Mouse (Mus musculus): ENCODE data around the gene Tmem18. TPM values are rescaled to one million over a fixed set of nuclear protein-coding genes. Genes with fewer than 3 reads are reported as not detected.

Tmem18 gene
- polyA plus RNA-seq (2015; fragmentation: Nextera tagmentation; extraction: Ambion mirVana) = 25.9 and 26.5 TPM in 2 replicates

GRCm38 (mm10) chr12:30584356-30584740 lies at the start of gene Tmem18:
TSS of gene Tmem18 (plus strand) at chr12:30584426.
- under 1% methylated on average over 35 of the region's 35 CpGs for WGBS
- H3K4me2 ChIP-seq = peak within 1 kb of the TSS; percentile 81
- H3K4me1 ChIP-seq = peaks cover 14% of the 10 kb centered on the region
- peaks cover 19% of the 10 kb centered on the region for H3K36me3 ChIP-seq
- ATAC-seq (ENCODE audit: insufficient number of reproducible peaks, low FRiP score, low TSS enrichment, low read depth) = peak; percentile 78
- H3K27me3 ChIP-seq = no peaks in the 10 kb centered on the region
- peak within 1 kb of the TSS; percentile 68 for H3K9ac ChIP-seq
- H3K9me3 ChIP-seq = no peaks in the 10 kb centered on the region
- peak within 1 kb of the TSS; percentile 93 for H3K27ac ChIP-seq
- H3K4me3 ChIP-seq = peak within 1 kb of the TSS; percentile 71

GRCm38 (mm10) chr12:30557349-30557748 lies 26.9 kb upstream of the Tmem18 start:
- no peaks in the 10 kb centered on the region for H3K9me3 ChIP-seq
- H3K36me3 ChIP-seq = no peaks in the 10 kb centered on the region
- H3K27me3 ChIP-seq = no peaks in the 10 kb centered on the region
- H3K4me3 ChIP-seq = no peak overlapping the region
- ATAC-seq (ENCODE audit: insufficient number of reproducible peaks, low FRiP score, low TSS enrichment, low read depth) = no peak
- 0 out of 2 replicates have a peak, but pooled peaks cover 5% of the 10 kb centered on the region for H3K4me1 ChIP-seq
- H3K9ac ChIP-seq = no peak overlapping the region
- no peak overlapping the region for H3K27ac ChIP-seq
- H3K4me2 ChIP-seq = no peak overlapping the region

DNA sequence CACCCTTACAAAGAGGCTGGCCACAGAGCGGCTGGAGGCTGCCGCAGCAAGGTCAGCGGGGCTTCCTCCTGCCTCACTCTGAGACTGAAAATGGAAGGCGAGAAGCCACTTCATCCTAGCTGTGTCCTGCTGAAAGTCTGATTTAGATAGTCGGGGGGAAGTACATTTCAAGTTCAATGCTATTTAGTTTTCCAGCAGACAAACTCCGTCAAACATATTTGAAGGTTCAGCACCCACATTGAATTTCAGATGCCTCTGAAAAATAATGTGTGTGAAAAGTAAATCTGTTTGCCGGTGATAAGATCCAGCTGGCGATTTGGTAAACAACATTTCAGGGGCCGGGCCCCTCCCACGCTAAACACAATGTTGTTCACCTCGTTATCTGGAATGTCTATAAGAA lies 22.8 kb upstream of the Tmem18 start:
- H3K9me3 ChIP-seq = no peaks in the 10 kb centered on the region
- no peaks in the 10 kb centered on the region for H3K27me3 ChIP-seq
- ATAC-seq (ENCODE audit: insufficient number of reproducible peaks, low FRiP score, low TSS enrichment, low read depth) = no peak
- H3K9ac ChIP-seq = no peak overlapping the region
- WGBS = 17% methylated on average over 11 of the region's 11 CpGs
- no peaks in the 10 kb centered on the region for H3K36me3 ChIP-seq
- no peak overlapping the region for H3K27ac ChIP-seq
- no peak overlapping the region for H3K4me2 ChIP-seq
- H3K4me1 ChIP-seq = 0 out of 2 replicates have a peak, but pooled peaks cover 5% of the 10 kb centered on the region
- no peak overlapping the region for H3K4me3 ChIP-seq

GRCm38 (mm10) chr12:30572075-30572474 lies 12.2 kb upstream of the Tmem18 start:
- Histone ChIP-seq H3K36me3 (no peaks in the 10 kb centered on the region), H3K9me3 (no peaks in the 10 kb centered on the region), H3K4me1 (no peaks in the 10 kb centered on the region), H3K9ac (no peak overlapping the region), H3K4me2 (no peak overlapping the region), H3K4me3 (no peak overlapping the region), H3K27ac (no peak overlapping the region), H3K27me3 (no peaks in the 10 kb centered on the region)
- 80% methylated on average over 4 of the region's 4 CpGs for WGBS
- ATAC-seq (ENCODE audit: insufficient number of reproducible peaks, low FRiP score, low TSS enrichment, low read depth) = no peak

GRCm38 (mm10) chr12:30575952-30576351 lies 8.3 kb upstream of the Tmem18 start:
- no peak for ATAC-seq (ENCODE audit: insufficient number of reproducible peaks, low FRiP score, low TSS enrichment, low read depth)

GRCm38 (mm10) chr12:30578019-30578418 lies 6.2 kb upstream of the Tmem18 start:
- Histone ChIP-seq H3K4me2 (no peak overlapping the region), H3K27ac (no peak overlapping the region), H3K9me3 (no peaks in the 10 kb centered on the region), H3K36me3 (no peaks in the 10 kb centered on the region), H3K27me3 (no peaks in the 10 kb centered on the region), H3K4me1 (no peaks in the 10 kb centered on the region), H3K9ac (no peak overlapping the region), H3K4me3 (no peak overlapping the region)
- 16% methylated on average over 5 of the region's 5 CpGs for WGBS
- ATAC-seq (ENCODE audit: insufficient number of reproducible peaks, low FRiP score, low TSS enrichment, low read depth) = no peak

More at GRCm38 (mm10) chr12:30575952-30576351, 8.3 kb upstream of the Tmem18 start:
- Histone ChIP-seq H3K4me3 (no peak overlapping the region), H3K4me1 (no peaks in the 10 kb centered on the region), H3K27me3 (no peaks in the 10 kb centered on the region), H3K36me3 (no peaks in the 10 kb centered on the region), H3K4me2 (no peak overlapping the region), H3K9me3 (no peaks in the 10 kb centered on the region), H3K27ac (no peak overlapping the region), H3K9ac (no peak overlapping the region)
- WGBS = 55% methylated on average over 3 of the region's 3 CpGs

- no peaks in the 10 kb centered on the region for H3K27me3 ChIP-seq
- H3K27ac ChIP-seq = no peak overlapping the region
- no peak overlapping the region for H3K4me3 ChIP-seq
- H3K9me3 ChIP-seq = no peaks in the 10 kb centered on the region
- H3K4me2 ChIP-seq = no peak overlapping the region
- no peak overlapping the region for H3K9ac ChIP-seq
- no peak for ATAC-seq (ENCODE audit: insufficient number of reproducible peaks, low FRiP score, low TSS enrichment, low read depth)
- no peaks in the 10 kb centered on the region for H3K36me3 ChIP-seq
- peaks cover 14% of the 10 kb centered on the region for H3K4me1 ChIP-seq
- 87% methylated on average over 10 of the region's 10 CpGs for WGBS
Measured at GRCm38 (mm10) chr12:30581277-30581676, 2.9 kb upstream of the Tmem18 start.

DNA sequence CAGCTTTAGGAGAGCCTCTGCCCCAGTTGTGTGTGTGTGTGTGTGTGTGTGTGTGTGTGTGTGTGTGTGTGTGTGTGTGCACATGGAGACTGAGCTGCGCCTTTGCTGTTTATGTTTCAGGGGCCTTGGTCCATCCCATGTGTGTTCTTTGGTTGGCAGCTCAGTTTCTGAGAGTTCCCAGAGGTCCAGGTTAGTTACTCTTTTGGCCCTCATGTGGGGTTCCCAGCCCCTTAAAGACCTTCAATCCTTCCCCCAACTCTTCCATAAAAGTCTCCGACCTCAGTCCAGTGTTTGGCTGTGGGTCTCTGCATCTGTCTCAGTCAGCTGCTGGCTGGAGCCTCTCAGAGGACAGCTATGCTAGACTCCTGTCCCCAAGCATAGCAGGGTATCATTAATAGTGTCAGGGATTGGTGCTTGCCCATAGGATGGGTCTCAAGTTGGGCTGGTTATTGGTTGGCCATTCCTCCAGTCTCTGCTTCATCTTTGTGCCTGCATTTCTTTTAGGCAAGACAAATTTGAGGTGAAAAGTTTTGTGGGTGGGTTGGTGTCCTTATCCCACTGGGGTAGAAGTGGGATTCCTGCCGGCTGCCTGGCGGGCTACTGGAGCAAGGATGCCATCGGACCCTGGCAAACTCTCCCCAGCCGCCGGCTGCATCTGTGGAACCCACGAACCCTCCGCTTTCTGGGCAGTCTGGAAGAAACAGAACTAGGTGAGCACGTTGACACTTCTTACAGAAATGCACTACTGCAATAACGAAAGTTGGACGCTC lies 455 bp upstream of the Tmem18 start:
- H3K27ac ChIP-seq = peak overlapping the region; percentile 93
- H3K27me3 ChIP-seq = no peaks in the 10 kb centered on the region
- H3K9me3 ChIP-seq = no peaks in the 10 kb centered on the region
- 13% methylated on average over 12 of the region's 12 CpGs for WGBS
- H3K4me1 ChIP-seq = peaks cover 14% of the 10 kb centered on the region
- H3K4me2 ChIP-seq = peak overlapping the region; percentile 81
- ATAC-seq (ENCODE audit: insufficient number of reproducible peaks, low FRiP score, low TSS enrichment, low read depth) = peak; percentile 52; the same call in 1 of the 2 replicates
- peak overlapping the region; percentile 71 for H3K4me3 ChIP-seq
- H3K36me3 ChIP-seq = peaks cover 13% of the 10 kb centered on the region
- H3K9ac ChIP-seq = peak overlapping the region; percentile 68

DNA sequence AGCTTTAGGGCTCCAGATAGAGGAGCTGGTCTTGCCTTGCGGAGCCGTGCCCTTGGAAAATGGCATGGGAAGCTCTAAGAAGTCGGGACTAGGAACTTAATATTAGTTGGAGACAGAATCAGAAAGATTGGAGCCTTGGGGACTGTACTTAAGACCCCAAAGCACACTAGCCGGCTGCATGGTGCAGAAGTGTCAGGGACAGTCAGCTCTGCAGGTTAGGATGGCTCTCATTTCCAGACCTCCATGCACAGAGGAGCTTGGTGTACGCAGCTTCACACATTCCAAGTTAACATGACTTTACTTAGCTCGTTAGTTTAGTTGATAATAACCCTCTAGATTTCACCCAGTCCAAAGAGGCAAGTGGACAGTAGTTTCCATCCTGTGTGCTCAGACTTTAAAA lies 637 bp downstream of the Tmem18 start:
- peaks cover 19% of the 10 kb centered on the region for H3K36me3 ChIP-seq
- H3K27ac ChIP-seq = peak overlapping the region; percentile 93
- ATAC-seq (ENCODE audit: insufficient number of reproducible peaks, low FRiP score, low TSS enrichment, low read depth) = no peak
- peak overlapping the region; percentile 81 for H3K4me2 ChIP-seq
- WGBS = 8% methylated on average over 6 of the region's 6 CpGs
- no peaks in the 10 kb centered on the region for H3K27me3 ChIP-seq
- peaks cover 14% of the 10 kb centered on the region for H3K4me1 ChIP-seq
- H3K9ac ChIP-seq = peak overlapping the region; percentile 68
- peak overlapping the region; percentile 71 for H3K4me3 ChIP-seq
- H3K9me3 ChIP-seq = no peaks in the 10 kb centered on the region

- no peak overlapping the region for H3K4me2 ChIP-seq
- peaks cover 39% of the 10 kb centered on the region for H3K36me3 ChIP-seq
- no peaks in the 10 kb centered on the region for H3K4me1 ChIP-seq
- 83% methylated on average over 5 of the region's 5 CpGs for WGBS
- no peak overlapping the region for H3K27ac ChIP-seq
- no peaks in the 10 kb centered on the region for H3K9me3 ChIP-seq
- H3K4me3 ChIP-seq = no peak overlapping the region
- H3K9ac ChIP-seq = no peak overlapping the region
- no peaks in the 10 kb centered on the region for H3K27me3 ChIP-seq
- no peak for ATAC-seq (ENCODE audit: insufficient number of reproducible peaks, low FRiP score, low TSS enrichment, low read depth)
Measured at GRCm38 (mm10) chr12:30591832-30592231, 7.6 kb downstream of the Tmem18 start.

GRCm38 (mm10) chr12:30596818-30597407 lies 12.7 kb downstream of the Tmem18 start:
- H3K9me3 ChIP-seq = no peaks in the 10 kb centered on the region
- 38% methylated on average over 8 of the region's 8 CpGs for WGBS
- no peak overlapping the region for H3K4me2 ChIP-seq
- H3K27ac ChIP-seq = no peak overlapping the region
- 0 out of 2 replicates have a peak, but pooled peaks cover 6% of the 10 kb centered on the region for H3K27me3 ChIP-seq
- 0 out of 2 replicates have a peak, but pooled peaks cover 6% of the 10 kb centered on the region for H3K36me3 ChIP-seq
- no peak for ATAC-seq (ENCODE audit: insufficient number of reproducible peaks, low FRiP score, low TSS enrichment, low read depth)
- H3K9ac ChIP-seq = no peak overlapping the region
- no peak overlapping the region for H3K4me3 ChIP-seq
- no peaks in the 10 kb centered on the region for H3K4me1 ChIP-seq

- no peaks in the 10 kb centered on the region for H3K36me3 ChIP-seq
- no peak overlapping the region for H3K9ac ChIP-seq
- H3K9me3 ChIP-seq = no peaks in the 10 kb centered on the region
- H3K4me1 ChIP-seq = peaks cover 6% of the 10 kb centered on the region
- no peak for ATAC-seq (ENCODE audit: insufficient number of reproducible peaks, low FRiP score, low TSS enrichment, low read depth)
- no peak overlapping the region for H3K27ac ChIP-seq
- H3K27me3 ChIP-seq = 0 out of 2 replicates have a peak, but pooled peaks cover 6% of the 10 kb centered on the region
- WGBS = 37% methylated on average over 3 of the region's 3 CpGs
- H3K4me2 ChIP-seq = no peak overlapping the region
- no peak overlapping the region for H3K4me3 ChIP-seq
Measured at GRCm38 (mm10) chr12:30598955-30599354, 14.7 kb downstream of the Tmem18 start.

Data from limb, embryonic 15.5 days (tissue).